Mouse (Mus musculus) midbrain, embryonic 11.5 days (tissue): ENCODE results near the gene Rtf2. TPM values are rescaled to one million over a fixed set of nuclear protein-coding genes. Genes with fewer than 3 reads are reported as not detected.
A peak's percentile ranks its signal among the peaks of the same experiment; 100 is the strongest.

Experiments
- ATAC-seq: fragments of 200-750 bp; cut with Nextera tagmentation; 2 replicates; pipeline ENCODE4 v1.8.0; 2017; ENCODE audit warnings: moderate TSS enrichment, moderate library complexity; ENCODE audit not compliant: low FRiP score
- DNase-seq: peaks from one replicate; pipeline ENCODE4 v3.0.0; 2015; ENCODE audit warnings: low spot score; ENCODE audit errors: missing footprints
- H3K27ac ChIP-seq: fragments of 300-500 bp; sonication (generic); 2 replicates; pipeline ENCODE4 v1.5.1; 2014; ENCODE audit warnings: low read depth, low read length
- H3K27me3 ChIP-seq: fragments of 300-500 bp; sonication (generic); 2 replicates; pipeline ENCODE4 v1.6.1; 2014; ENCODE audit warnings: mild to moderate bottlenecking, low read length, moderate library complexity, mixed read lengths; ENCODE audit not compliant: control insufficient read depth, insufficient read depth
- H3K36me3 ChIP-seq: fragments of 300-500 bp; sonication (generic); 2 replicates; pipeline ENCODE4 v1.6.1; 2014; ENCODE audit warnings: mild to moderate bottlenecking, low read length, moderate library complexity, mixed read lengths; ENCODE audit not compliant: control insufficient read depth, insufficient read depth
- H3K4me1 ChIP-seq: fragments of 300-500 bp; sonication (generic); 2 replicates; pipeline ENCODE4 v1.6.1; 2014; ENCODE audit warnings: low read length; ENCODE audit not compliant: control insufficient read depth, insufficient read depth
- H3K4me2 ChIP-seq: fragments of 300-500 bp; sonication (generic); 2 replicates; pipeline ENCODE4 v1.6.1; 2014; ENCODE audit warnings: mild to moderate bottlenecking, moderate library complexity
- H3K4me3 ChIP-seq: fragments of 300-500 bp; sonication (generic); 2 replicates; pipeline ENCODE4 v1.5.1; 2014; ENCODE audit warnings: low read depth, low read length
- H3K9ac ChIP-seq: fragments of 300-500 bp; sonication (generic); 2 replicates; pipeline ENCODE4 v1.6.1; 2014; ENCODE audit warnings: low read length
- H3K9me3 ChIP-seq: fragments of 300-500 bp; sonication (generic); 2 replicates; pipeline ENCODE4 v1.6.1; 2016; ENCODE audit warnings: low read length; ENCODE audit not compliant: control insufficient read depth
- WGBS: fragments of 180-500 bp; shearing (Covaris S2); extraction: QIAGEN DNeasy Blood & Tissue Kit; methylation state at CpG from one replicate; pipeline ENCODE4 v1.1.7; 2014; 5-methylcytosine and 5-hydroxymethylcytosine counted together
- polyA plus RNA-seq: library from polyadenylated mRNA; unstranded; fragments of >200 nt; fragmentation: Nextera tagmentation; extraction: Ambion mirVana; gene quantifications from 2 replicates; pipeline ENCODE4 v1.2.1, GENCODE M21; 2014

Rtf2 gene
- polyA plus RNA-seq = 86.8 and 94.7 TPM in 2 replicates

- DNase-seq = peak; percentile 100
- Histone ChIP-seq H3K4me2 (peak within 1 kb of the TSS; percentile 92), H3K4me3 (peak within 1 kb of the TSS; percentile 81), H3K27ac (no peak within 1 kb of the TSS), H3K36me3 (no peaks in the 10 kb centered on the region), H3K27me3 (no peaks in the 10 kb centered on the region), H3K9ac (peak within 1 kb of the TSS; percentile 68), H3K9me3 (no peaks in the 10 kb centered on the region), H3K4me1 (peaks cover 15% of the 10 kb centered on the region)
- peak; percentile 99 for ATAC-seq
- WGBS = 2% methylated on average over 35 of the region's 35 CpGs
Measured at GRCm38 (mm10) chr2:172439843-172440639, at the start of gene Rtf2. TSS of gene Rtf2 (plus strand) at chr2:172440556.

- Histone ChIP-seq H3K27ac (no peak overlapping the region), H3K9ac (no peak overlapping the region), H3K36me3 (no peaks in the 10 kb centered on the region), H3K4me2 (no peak overlapping the region), H3K4me1 (no peaks in the 10 kb centered on the region), H3K9me3 (no peaks in the 10 kb centered on the region), H3K27me3 (no peaks in the 10 kb centered on the region), H3K4me3 (no peak overlapping the region)
- 83% methylated on average over 10 of the region's 10 CpGs for WGBS
- ATAC-seq (no peak), DNase-seq (peak; percentile 31)
Measured at GRCm38 (mm10) chr2:172392041-172392521, 48.3 kb upstream of the Rtf2 start.

GRCm38 (mm10) chr2:172393391-172394051, 46.8 kb upstream of the Rtf2 start, which contains the start of gene Cass4:
TSS of gene Cass4 (plus strand) at chr2:172393794.
- ATAC-seq = no peak
- no peak within 1 kb of the TSS for H3K27ac ChIP-seq
- H3K4me3 ChIP-seq = no peak within 1 kb of the TSS
- H3K36me3 ChIP-seq = no peaks in the 10 kb centered on the region
- no peak within 1 kb of the TSS for H3K4me2 ChIP-seq
- H3K4me1 ChIP-seq = no peaks in the 10 kb centered on the region
- no peak within 1 kb of the TSS for H3K9ac ChIP-seq
- H3K27me3 ChIP-seq = no peaks in the 10 kb centered on the region
- 46% methylated on average over 13 of the region's 13 CpGs for WGBS
- H3K9me3 ChIP-seq = no peaks in the 10 kb centered on the region
- peak; percentile 53 for DNase-seq

- Histone ChIP-seq H3K4me3 (no peak overlapping the region), H3K9me3 (no peaks in the 10 kb centered on the region), H3K27me3 (no peaks in the 10 kb centered on the region), H3K4me2 (no peak overlapping the region), H3K4me1 (no peaks in the 10 kb centered on the region), H3K36me3 (no peaks in the 10 kb centered on the region), H3K9ac (no peak overlapping the region), H3K27ac (no peak overlapping the region)
- ATAC-seq = no peak
- 76% methylated on average over 2 of the region's 2 CpGs for WGBS
- no peak for DNase-seq
Measured at GRCm38 (mm10) chr2:172394052-172394392, 46.3 kb upstream of the Rtf2 start.

GRCm38 (mm10) chr2:172394671-172395070, 45.7 kb upstream of the Rtf2 start:
- H3K27me3 ChIP-seq = no peaks in the 10 kb centered on the region
- no peak overlapping the region for H3K9ac ChIP-seq
- H3K27ac ChIP-seq = no peak overlapping the region
- H3K4me2 ChIP-seq = no peak overlapping the region
- no peaks in the 10 kb centered on the region for H3K4me1 ChIP-seq
- 81% methylated on average over 4 of the region's 4 CpGs for WGBS
- peak; percentile 71 for DNase-seq
- no peaks in the 10 kb centered on the region for H3K36me3 ChIP-seq
- no peak for ATAC-seq
- no peak overlapping the region for H3K4me3 ChIP-seq
- no peaks in the 10 kb centered on the region for H3K9me3 ChIP-seq

- DNase-seq = peak; percentile 70
- no peaks in the 10 kb centered on the region for H3K9me3 ChIP-seq
Measured at GRCm38 (mm10) chr2:172395961-172396360, 44.4 kb upstream of the Rtf2 start.

GRCm38 (mm10) chr2:172399901-172400300, 40.5 kb upstream of the Rtf2 start:
- ATAC-seq (0 out of 2 replicates have a peak, but pooled peaks have one; percentile 42), DNase-seq (no peak)
- no peak overlapping the region for H3K4me2 ChIP-seq
- no peak overlapping the region for H3K4me3 ChIP-seq
- H3K36me3 ChIP-seq = no peaks in the 10 kb centered on the region
- WGBS = 51% methylated on average over 9 of the region's 9 CpGs
- H3K27me3 ChIP-seq = no peaks in the 10 kb centered on the region
- no peaks in the 10 kb centered on the region for H3K9me3 ChIP-seq
- no peak overlapping the region for H3K27ac ChIP-seq
- 0 out of 2 replicates have a peak, but pooled peaks cover 2% of the 10 kb centered on the region for H3K4me1 ChIP-seq
- no peak overlapping the region for H3K9ac ChIP-seq

More at GRCm38 (mm10) chr2:172395961-172396360, 44.4 kb upstream of the Rtf2 start:
- H3K4me1 ChIP-seq = 0 out of 2 replicates have a peak, but pooled peaks cover 2% of the 10 kb centered on the region
- no peak overlapping the region for H3K4me3 ChIP-seq
- no peak overlapping the region for H3K27ac ChIP-seq
- H3K36me3 ChIP-seq = no peaks in the 10 kb centered on the region
- peak; percentile 27; the same call in 1 of the 2 replicates for ATAC-seq
- 49% methylated on average over 9 of the region's 9 CpGs for WGBS
- no peak overlapping the region for H3K4me2 ChIP-seq
- no peaks in the 10 kb centered on the region for H3K27me3 ChIP-seq
- no peak overlapping the region for H3K9ac ChIP-seq

- H3K4me3 ChIP-seq = no peak overlapping the region
- WGBS = 78% methylated on average over 13 of the region's 13 CpGs
- 0 out of 2 replicates have a peak, but pooled peaks cover 2% of the 10 kb centered on the region for H3K4me1 ChIP-seq
- H3K9me3 ChIP-seq = no peaks in the 10 kb centered on the region
- no peaks in the 10 kb centered on the region for H3K36me3 ChIP-seq
- no peaks in the 10 kb centered on the region for H3K27me3 ChIP-seq
- no peak overlapping the region for H3K27ac ChIP-seq
- no peak for ATAC-seq
- no peak overlapping the region for H3K9ac ChIP-seq
- no peak overlapping the region for H3K4me2 ChIP-seq
- no peak for DNase-seq
Measured at GRCm38 (mm10) chr2:172401116-172401825, 39.1 kb upstream of the Rtf2 start.
